Comparison of ENCODE assay signal across 8 mouse cellular contexts in genomic region chr10:122045946-122046345, GRCm38 (mm10). TPM values are rescaled to one million over a fixed set of nuclear protein-coding genes. Genes with fewer than 3 reads are reported as not detected.
DNase-seq lines count a peak whose midpoint lies in the region; ATAC-seq and TF ChIP-seq lines count a peak whose summit lies in the region.

No protein-coding gene starts in this region.

- no peaks in the 10 kb centered on the region for H3K79me2 ChIP-seq in heart, adult 2 months (replicated peaks; ENCODE audit: control insufficient read depth, insufficient read depth, low read length)

- TF ChIP-seq EP300 in heart, postnatal 0 days (IDR thresholded peaks at IDR 0.05; ENCODE audit: low read depth) = no peak
- no peak for TF ChIP-seq EP300 in heart, adult 2 months (IDR thresholded peaks at IDR 0.05; ENCODE audit: insufficient read depth, low read depth, low read length)

- peaks cover 25% of the 10 kb centered on the region; the same call in 1 of the 2 replicates for H3K27me3 ChIP-seq in heart, postnatal 0 days (ENCODE audit: control insufficient read depth, insufficient read depth, low read length)
- no peaks in the 10 kb centered on the region for H3K27me3 ChIP-seq in heart, adult 2 months (ENCODE audit: control insufficient read depth, insufficient read depth, low read length)
- H3K27me3 ChIP-seq in embryonic facial prominence, embryonic 10.5 days (replicated peaks; ENCODE audit: low read depth, poor library complexity, severe bottlenecking) = no peaks in the 10 kb centered on the region
- 0 out of 2 replicates have a peak, but pooled peaks cover 3% of the 10 kb centered on the region for H3K27me3 ChIP-seq in intestine, postnatal 0 days (replicated peaks; ENCODE audit: control insufficient read depth, insufficient read depth, low read length)
- H3K27me3 ChIP-seq in neural tube, embryonic 13.5 days = no peaks in the 10 kb centered on the region

- no peaks in the 10 kb centered on the region for H3K4me1 ChIP-seq in heart, postnatal 0 days (ENCODE audit: control insufficient read depth, insufficient read depth)
- no peaks in the 10 kb centered on the region for H3K4me1 ChIP-seq in heart, adult 2 months (ENCODE audit: control insufficient read depth, insufficient read depth, low read length)
- H3K4me1 ChIP-seq in embryonic facial prominence, embryonic 10.5 days = peaks cover 31% of the 10 kb centered on the region
- no peaks in the 10 kb centered on the region for H3K4me1 ChIP-seq in intestine, postnatal 0 days (replicated peaks; ENCODE audit: control insufficient read depth, insufficient read depth, low read length)
- peaks cover 33% of the 10 kb centered on the region for H3K4me1 ChIP-seq in neural tube, embryonic 13.5 days (replicated peaks)

- TF ChIP-seq CTCF in heart, postnatal 0 days (IDR thresholded peaks at IDR 0.05; ENCODE audit: low read depth) = no peak
- TF ChIP-seq CTCF in heart, adult 2 months (IDR thresholded peaks at IDR 0.05) = no peak
- no peak for TF ChIP-seq CTCF in intestine, postnatal 0 days (IDR thresholded peaks at IDR 0.05; ENCODE audit: low read depth)

- no peak for DNase-seq in heart, postnatal 0 days (ENCODE audit: low spot score)
- no peak for DNase-seq in heart, adult 2 months
- peak; percentile 36 for DNase-seq in embryonic facial prominence, embryonic 10.5 days (ENCODE audit: low spot score)
- no peak for DNase-seq in adrenal gland, adult 2 months
- no peak for DNase-seq in urinary bladder, postnatal 36 days (ENCODE audit: low spot score in 2 of 2)
- no peak for DNase-seq in thymus, postnatal 14 days

- no peaks in the 10 kb centered on the region for H3K9me3 ChIP-seq in heart, postnatal 0 days (replicated peaks; ENCODE audit: control insufficient read depth, low read length)
- no peaks in the 10 kb centered on the region for H3K9me3 ChIP-seq in embryonic facial prominence, embryonic 10.5 days
- no peaks in the 10 kb centered on the region for H3K9me3 ChIP-seq in intestine, postnatal 0 days (ENCODE audit: control insufficient read depth)
- H3K9me3 ChIP-seq in neural tube, embryonic 13.5 days = no peaks in the 10 kb centered on the region

- 0 out of 2 replicates have a peak overlapping the region, but pooled peaks have one; percentile 68 for H3K9ac ChIP-seq in heart, postnatal 0 days (replicated peaks; ENCODE audit: low read depth, low read length)
- H3K9ac ChIP-seq in heart, adult 2 months (ENCODE audit: low read depth, low read length) = no peak overlapping the region
- H3K9ac ChIP-seq in intestine, postnatal 0 days (ENCODE audit: low read depth, low read length) = no peak overlapping the region
- peak overlapping the region; percentile 96 for H3K9ac ChIP-seq in neural tube, embryonic 13.5 days

- intact Hi-C loops in heart, adult 2 months (cut with DNase I) = loop anchor here (5.0 kb wide), 2 partner anchors 74 to 139 kb away; no protein-coding TSS in a partner anchor

- ATAC-seq in heart, postnatal 0 days (ENCODE audit: insufficient read depth, low read depth) = no peak
- no peak for ATAC-seq in intestine, postnatal 0 days
- ATAC-seq in neural tube, embryonic 13.5 days (ENCODE audit: low read depth) = no peak

- no peaks in the 10 kb centered on the region for H3K36me3 ChIP-seq in heart, postnatal 0 days (replicated peaks; ENCODE audit: control insufficient read depth, insufficient read depth, low read length)
- no peaks in the 10 kb centered on the region for H3K36me3 ChIP-seq in heart, adult 2 months (ENCODE audit: control insufficient read depth, insufficient read depth, low read length)
- H3K36me3 ChIP-seq in embryonic facial prominence, embryonic 10.5 days (replicated peaks) = peaks cover 13% of the 10 kb centered on the region
- H3K36me3 ChIP-seq in intestine, postnatal 0 days (ENCODE audit: control insufficient read depth, insufficient read depth) = no peaks in the 10 kb centered on the region
- H3K36me3 ChIP-seq in neural tube, embryonic 13.5 days = peaks cover 7% of the 10 kb centered on the region

- no peak for TF ChIP-seq POLR2A in heart, adult 2 months (IDR thresholded peaks at IDR 0.05; ENCODE audit: insufficient read depth, low read depth, low read length)

- 45% methylated on average over 9 of the region's 9 CpGs for WGBS in heart, postnatal 0 days
- 42% methylated on average over 9 of the region's 9 CpGs for WGBS in heart, adult 2 months
- 24% methylated on average over 9 of the region's 9 CpGs for WGBS in embryonic facial prominence, embryonic 10.5 days
- 32% methylated on average over 9 of the region's 9 CpGs for WGBS in intestine, postnatal 0 days
- WGBS in neural tube, embryonic 13.5 days = 4% methylated on average over 9 of the region's 9 CpGs

- no peak overlapping the region for H3K27ac ChIP-seq in heart, postnatal 0 days (ENCODE audit: low read depth)
- no peak overlapping the region for H3K27ac ChIP-seq in heart, adult 2 months
- H3K27ac ChIP-seq in embryonic facial prominence, embryonic 10.5 days (replicated peaks) = peak overlapping the region; percentile 94
- H3K27ac ChIP-seq in intestine, postnatal 0 days (ENCODE audit: low read depth, low read length) = no peak overlapping the region
- H3K27ac ChIP-seq in neural tube, embryonic 13.5 days (replicated peaks) = peak overlapping the region; percentile 93

- H3K4me3 ChIP-seq in heart, postnatal 0 days (ENCODE audit: low read depth, low read length) = peak overlapping the region; percentile 71
- H3K4me3 ChIP-seq in heart, adult 2 months = no peak overlapping the region
- H3K4me3 ChIP-seq in embryonic facial prominence, embryonic 10.5 days = peak overlapping the region; percentile 84
- peak overlapping the region; percentile 79 for H3K4me3 ChIP-seq in intestine, postnatal 0 days (ENCODE audit: low read depth, low read length)
- peak overlapping the region; percentile 89 for H3K4me3 ChIP-seq in neural tube, embryonic 13.5 days

- peak overlapping the region; percentile 69 for H3K4me2 ChIP-seq in heart, postnatal 0 days (ENCODE audit: low read depth, low read length)
- peak overlapping the region; percentile 90 for H3K4me2 ChIP-seq in intestine, postnatal 0 days (replicated peaks; ENCODE audit: low read depth)
- H3K4me2 ChIP-seq in neural tube, embryonic 13.5 days = peak overlapping the region; percentile 72

RNA-seq across cellular contexts. Expression of gene Srgap1, which starts 1.2 kb away (rescaled TPM):
- 3.4 and 4.0 TPM in 2 replicates for total RNA-seq in heart, postnatal 0 days (2014; rRNA removed; ENCODE audit: low replicate concordance)
- 4.9 and 5.0 TPM in 2 replicates for polyA plus RNA-seq in heart, postnatal 0 days (2015; fragmentation: Nextera tagmentation; extraction: Ambion mirVana)
- total RNA-seq in heart, adult 2 months (2021) = 1 to 10 TPM; 1.1 to 2.1 TPM
- 1.3 and 1.9 TPM in 2 replicates for polyA plus RNA-seq in heart, adult 2 months (2012; rRNA removed)
- 7.4 and 9.4 TPM in 2 replicates for polyA plus RNA-seq in embryonic facial prominence, embryonic 10.5 days (2016; fragmentation: Nextera tagmentation; extraction: Ambion mirVana)
- 2.6 and 3.3 TPM in 2 replicates for polyA plus RNA-seq in intestine, postnatal 0 days (2015; fragmentation: Nextera tagmentation; extraction: Ambion mirVana)
- 38.8 and 39.9 TPM in 2 replicates for polyA plus RNA-seq in neural tube, embryonic 13.5 days (2015; fragmentation: Nextera tagmentation; extraction: Ambion mirVana)
- total RNA-seq in adrenal gland, adult 2 months (2021) = 1 to 10 TPM; 1.2 to 2.4 TPM
- polyA plus RNA-seq in adrenal gland, adult 2 months (2012; rRNA removed) = 0.75 and 0.88 TPM in 2 replicates

RNA-seq across cellular contexts. Expression of gene Rxylt1, which starts 51.2 kb away (rescaled TPM):
- total RNA-seq in heart, postnatal 0 days (2014; rRNA removed; ENCODE audit: low replicate concordance) = 13.2 and 30.0 TPM in 2 replicates
- 48.7 and 48.9 TPM in 2 replicates for polyA plus RNA-seq in heart, postnatal 0 days (2015; fragmentation: Nextera tagmentation; extraction: Ambion mirVana)
- 10 to 100 TPM; 36.4 to 38.8 TPM for total RNA-seq in heart, adult 2 months (2021)
- 4.9 and 9.2 TPM in 2 replicates for polyA plus RNA-seq in heart, adult 2 months (2012; rRNA removed)
- polyA plus RNA-seq in embryonic facial prominence, embryonic 10.5 days (2016; fragmentation: Nextera tagmentation; extraction: Ambion mirVana) = 37.7 and 40.0 TPM in 2 replicates
- 45.2 and 47.1 TPM in 2 replicates for polyA plus RNA-seq in intestine, postnatal 0 days (2015; fragmentation: Nextera tagmentation; extraction: Ambion mirVana)
- 43.3 and 47.0 TPM in 2 replicates for polyA plus RNA-seq in neural tube, embryonic 13.5 days (2015; fragmentation: Nextera tagmentation; extraction: Ambion mirVana)
- 10 to 100 TPM; 36.6 to 42.6 TPM for total RNA-seq in adrenal gland, adult 2 months (2021)
- 12.0 and 14.0 TPM in 2 replicates for polyA plus RNA-seq in adrenal gland, adult 2 months (2012; rRNA removed)

Comparison
In these comparisons a context has a peak if more than half of its experiments do, and no peak if none do; other contexts are left out.
1. H3K9ac ChIP-seq: peak in heart, postnatal 0 days (single experiment) and neural tube, embryonic 13.5 days (single experiment); none in heart, adult 2 months (single experiment) and intestine, postnatal 0 days (single experiment).
2. H3K27ac ChIP-seq: peak in embryonic facial prominence, embryonic 10.5 days (single experiment) and neural tube, embryonic 13.5 days (single experiment); none in heart, postnatal 0 days (single experiment), heart, adult 2 months (single experiment) and intestine, postnatal 0 days (single experiment).
3. Peak in every context shown above with its lines, with median percentiles within 50 percentile points of each other: H3K4me2 ChIP-seq.